Mouse (Mus musculus) liver, adult 2 months (tissue): ENCODE data around the gene Camk2b. TPM values are rescaled to one million over a fixed set of nuclear protein-coding genes. Genes with fewer than 3 reads are reported as not detected.

Experiments used
- DNase-seq: peaks from one replicate; pipeline ENCODE4 v3.0.0-alpha.2; 2011; ENCODE audit warnings: low read depth, low spot score; ENCODE audit errors: extremely low read depth
- H3K27ac ChIP-seq: fragments of 200-500 bp; replicated peaks from 2 replicates; pipeline ENCODE4 v1.5.1; 2012; ENCODE audit warnings: low read depth, mild to moderate bottlenecking, control low read depth, inconsistent platforms, low read length; ENCODE audit not compliant: insufficient read depth
- H3K27me3 ChIP-seq: fragments of 200-500 bp; 2 replicates; pipeline ENCODE4 v1.6.1; 2012; ENCODE audit warnings: mild to moderate bottlenecking, moderate library complexity, low read length, inconsistent platforms; ENCODE audit not compliant: control insufficient read depth, insufficient read depth
- H3K36me3 ChIP-seq: fragments of 200-500 bp; 2 replicates; pipeline ENCODE4 v1.6.1; 2012; ENCODE audit warnings: low read length, inconsistent platforms; ENCODE audit not compliant: control insufficient read depth, insufficient read depth
- H3K4me1 ChIP-seq: fragments of 200-500 bp; 2 replicates; pipeline ENCODE4 v1.6.1; 2011; ENCODE audit warnings: low read length; ENCODE audit not compliant: control insufficient read depth, insufficient read depth
- H3K4me3 ChIP-seq: fragments of 200-500 bp; 2 replicates; pipeline ENCODE4 v1.5.1; 2011; ENCODE audit warnings: low read depth, mild to moderate bottlenecking, control low read depth, low read length, moderate library complexity; ENCODE audit not compliant: insufficient read depth
- H3K79me2 ChIP-seq: fragments of 200-500 bp; 2 replicates; pipeline ENCODE4 v1.6.1; 2012; ENCODE audit warnings: inconsistent platforms, mild to moderate bottlenecking, low read length, moderate library complexity; ENCODE audit not compliant: control insufficient read depth, insufficient read depth
- H3K9ac ChIP-seq: fragments of 200-500 bp; 2 replicates; pipeline ENCODE4 v1.6.1; 2012; ENCODE audit warnings: low read depth, mild to moderate bottlenecking, control low read depth, inconsistent platforms, low read length
- CTCF ChIP-seq: fragments of 200-500 bp; IDR thresholded peaks from 2 replicates; pipeline ENCODE4 v1.5.1; 2011; ENCODE audit warnings: low read depth, low read length, control low read depth
- POLR2A ChIP-seq: fragments of 200-500 bp; IDR thresholded peaks from 2 replicates; pipeline ENCODE4 v1.6.1; 2011; ENCODE audit warnings: low read length, control low read depth; ENCODE audit not compliant: insufficient read depth; ENCODE audit errors: extremely low read depth
- WGBS: fragments of 180-500 bp; shearing (Covaris S2); methylation state at CpG from one replicate; pipeline ENCODE4 v1.1.7; 2018; 5-methylcytosine and 5-hydroxymethylcytosine counted together
- polyA plus RNA-seq: library from polyadenylated mRNA; depleted of rRNA; stranded (reverse); fragments of >200 nt; gene quantifications from 2 replicates; pipeline ENCODE4 v1.2.3, GENCODE M21; 2012
- total RNA-seq: library from RNA; depleted of rRNA; stranded (reverse); fragments of >200 nt; gene quantifications from 2 replicates; pipeline ENCODE4 v1.2.3, GENCODE M21; 2014

Gene Camk2b
- total and polyA plus RNA-seq, 2 experiments: 8.1 to 8.5 TPM

DNA sequence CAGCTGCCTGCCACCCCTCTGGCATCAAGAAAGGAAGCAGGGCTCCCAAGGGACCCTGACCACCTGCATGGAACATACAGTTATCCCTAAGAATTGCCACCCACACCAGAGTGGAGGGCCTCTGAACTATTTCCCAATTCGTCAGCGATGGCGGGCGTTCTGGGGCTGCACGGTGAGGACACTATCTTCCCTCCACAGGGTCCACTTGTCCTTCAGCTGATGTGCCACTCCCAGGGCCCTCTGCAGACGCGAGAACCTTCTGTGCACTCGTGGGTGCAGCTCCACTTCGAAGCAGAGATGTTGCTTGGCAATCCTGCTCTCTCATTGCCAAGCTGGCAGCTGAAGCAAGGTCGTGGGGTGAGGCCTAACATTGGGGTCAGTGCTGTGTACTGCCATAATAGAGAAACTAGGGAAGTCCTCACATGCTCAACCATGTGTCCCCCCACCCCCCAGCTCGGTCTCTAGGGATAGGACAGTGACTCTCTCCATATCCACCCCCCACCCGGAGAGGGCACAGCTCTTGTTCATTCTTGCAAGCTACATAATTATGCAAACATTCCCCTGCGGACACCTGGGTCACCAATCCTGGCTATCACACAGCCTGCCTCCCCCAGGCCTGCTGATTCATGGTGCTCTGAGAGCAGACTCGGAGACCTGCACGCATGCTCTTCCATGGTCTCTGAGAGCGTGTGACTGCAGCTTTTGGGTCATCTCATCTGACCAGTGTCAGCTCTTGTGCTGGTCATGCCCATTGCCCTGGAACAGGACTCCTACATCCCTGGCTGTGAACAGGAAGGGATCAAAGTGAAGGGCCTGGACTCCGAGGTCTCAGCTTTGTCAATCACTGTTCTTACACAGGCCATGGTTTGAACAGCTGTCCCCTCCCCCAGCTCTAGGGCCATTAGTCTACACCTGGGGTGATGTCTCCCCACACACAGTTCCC, 45.0 kb downstream of the Camk2b start:
- TF ChIP-seq CTCF (no peak), POLR2A (no peak)
- Histone ChIP-seq H3K9ac (no peak overlapping the region), H3K4me3 (no peak overlapping the region), H3K27me3 (no peaks in the 10 kb centered on the region), H3K4me1 (peaks cover 20% of the 10 kb centered on the region), H3K27ac (peak overlapping the region; percentile 34), H3K36me3 (no peaks in the 10 kb centered on the region), H3K79me2 (no peaks in the 10 kb centered on the region)
- peak; percentile 85 for DNase-seq
- 41% methylated on average over 17 of the region's 17 CpGs for WGBS

DNA sequence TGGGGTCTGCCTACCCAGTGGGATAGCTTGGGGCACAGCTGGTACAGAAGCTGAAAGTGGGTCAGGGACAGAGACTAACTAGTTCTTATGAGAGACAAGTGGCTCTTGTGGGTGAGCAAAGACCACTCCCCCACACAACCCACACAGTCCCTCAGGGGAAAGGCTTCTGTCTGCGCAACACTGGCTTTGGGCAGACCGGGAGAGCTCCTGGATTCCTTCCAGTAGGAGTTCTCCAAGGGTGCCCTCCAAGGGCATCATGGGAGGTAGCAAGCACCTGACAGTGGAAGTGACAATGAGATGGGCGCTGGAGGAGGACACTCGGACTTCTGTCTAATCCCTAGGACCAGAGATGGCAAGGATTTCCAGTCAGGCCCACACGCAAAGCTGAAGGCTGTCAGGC, 45.8 kb downstream of the Camk2b start:
- no peaks in the 10 kb centered on the region for H3K27me3 ChIP-seq
- no peaks in the 10 kb centered on the region for H3K79me2 ChIP-seq
- no peak for TF ChIP-seq POLR2A
- no peak for TF ChIP-seq CTCF
- no peak overlapping the region for H3K9ac ChIP-seq
- H3K4me3 ChIP-seq: no peak overlapping the region
- H3K36me3 ChIP-seq: no peaks in the 10 kb centered on the region
- no peak overlapping the region for H3K27ac ChIP-seq
- WGBS: 87% methylated on average over 5 of the region's 5 CpGs
- H3K4me1 ChIP-seq: peaks cover 15% of the 10 kb centered on the region
- no peak for DNase-seq

DNA sequence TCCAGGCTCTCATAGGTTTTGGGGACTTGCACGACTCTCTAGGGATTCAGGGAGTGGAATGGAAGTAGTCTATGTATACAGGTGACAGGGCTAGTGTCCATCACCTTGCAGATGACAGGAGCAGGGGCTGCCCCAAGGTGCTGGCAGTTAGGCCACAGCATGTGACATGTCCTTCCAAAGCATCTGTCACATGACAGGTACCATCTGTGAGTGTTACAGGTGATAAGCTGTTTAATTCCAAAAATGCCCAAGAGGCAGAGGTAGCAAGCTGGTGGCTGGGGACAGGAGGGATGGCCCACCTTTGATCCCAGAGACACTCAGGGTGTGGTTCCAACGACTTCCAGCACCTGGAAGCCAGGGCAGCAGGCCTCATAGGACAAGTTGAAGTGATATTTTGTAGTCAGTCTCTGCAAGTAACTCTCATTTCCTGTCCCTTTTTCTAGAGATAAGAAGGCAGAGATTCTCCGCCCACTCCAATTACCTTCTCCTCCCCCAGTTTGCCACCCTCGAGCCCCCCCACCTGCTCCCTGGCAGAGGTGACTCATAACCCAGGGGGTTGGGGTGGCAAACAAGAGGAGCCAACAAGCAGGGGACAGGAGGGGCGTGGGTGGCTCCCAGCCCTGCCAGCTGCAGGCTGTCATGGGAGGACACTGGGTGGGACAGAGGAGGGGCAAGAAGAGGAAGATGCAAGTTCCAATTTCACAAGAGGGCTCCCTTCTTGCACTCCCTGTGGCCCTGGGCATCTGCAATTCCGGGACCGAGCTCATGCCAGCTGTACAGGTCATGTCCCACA, 47.7 kb downstream of the Camk2b start:
- Histone ChIP-seq H3K79me2 (no peaks in the 10 kb centered on the region), H3K27me3 (no peaks in the 10 kb centered on the region), H3K9ac (no peak overlapping the region), H3K27ac (no peak overlapping the region), H3K36me3 (no peaks in the 10 kb centered on the region), H3K4me3 (no peak overlapping the region), H3K4me1 (peaks cover 8% of the 10 kb centered on the region)
- WGBS: 69% methylated on average over 7 of the region's 7 CpGs
- TF ChIP-seq CTCF: no peak
- TF ChIP-seq POLR2A: no peak
- no peak for DNase-seq

DNA sequence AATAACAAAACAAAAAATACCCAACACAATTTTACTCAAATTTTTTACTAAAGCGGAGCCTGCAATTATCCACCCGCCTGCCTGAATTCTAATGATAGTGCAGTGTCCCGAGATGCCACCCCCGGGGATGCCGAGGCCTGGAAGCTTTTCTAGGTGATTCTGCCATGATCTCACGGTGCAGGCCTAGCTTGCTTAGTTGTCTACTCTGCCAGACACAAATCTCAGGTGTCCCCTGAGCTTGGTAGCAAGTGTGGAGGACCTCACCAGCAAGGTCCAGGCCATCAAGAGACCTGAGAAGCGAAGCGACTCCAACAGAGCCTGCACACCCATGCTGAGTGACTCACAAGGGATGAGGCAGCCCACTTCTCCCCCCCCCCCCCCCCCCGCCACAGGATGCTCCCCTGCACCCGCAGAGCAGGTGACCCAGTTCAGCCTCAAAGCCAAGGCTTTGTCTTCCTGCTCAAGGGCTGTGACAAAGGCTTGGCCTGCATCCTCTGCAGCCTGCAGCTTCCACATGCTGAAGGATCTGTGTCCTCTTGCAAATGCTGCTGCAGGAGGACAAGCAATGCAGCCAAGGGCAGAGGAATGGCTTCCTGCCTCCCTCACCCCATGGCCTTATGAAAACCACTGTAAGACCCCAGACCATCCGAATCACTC, 48.5 kb downstream of the Camk2b start:
- no peaks in the 10 kb centered on the region for H3K36me3 ChIP-seq
- TF ChIP-seq CTCF (no peak), POLR2A (no peak)
- no peak overlapping the region for H3K27ac ChIP-seq
- H3K9ac ChIP-seq: no peak overlapping the region
- H3K79me2 ChIP-seq: no peaks in the 10 kb centered on the region
- no peaks in the 10 kb centered on the region for H3K27me3 ChIP-seq
- H3K4me3 ChIP-seq: no peak overlapping the region
- 79% methylated on average over 10 of the region's 11 CpGs for WGBS
- peaks cover 8% of the 10 kb centered on the region for H3K4me1 ChIP-seq
- no peak for DNase-seq

DNA sequence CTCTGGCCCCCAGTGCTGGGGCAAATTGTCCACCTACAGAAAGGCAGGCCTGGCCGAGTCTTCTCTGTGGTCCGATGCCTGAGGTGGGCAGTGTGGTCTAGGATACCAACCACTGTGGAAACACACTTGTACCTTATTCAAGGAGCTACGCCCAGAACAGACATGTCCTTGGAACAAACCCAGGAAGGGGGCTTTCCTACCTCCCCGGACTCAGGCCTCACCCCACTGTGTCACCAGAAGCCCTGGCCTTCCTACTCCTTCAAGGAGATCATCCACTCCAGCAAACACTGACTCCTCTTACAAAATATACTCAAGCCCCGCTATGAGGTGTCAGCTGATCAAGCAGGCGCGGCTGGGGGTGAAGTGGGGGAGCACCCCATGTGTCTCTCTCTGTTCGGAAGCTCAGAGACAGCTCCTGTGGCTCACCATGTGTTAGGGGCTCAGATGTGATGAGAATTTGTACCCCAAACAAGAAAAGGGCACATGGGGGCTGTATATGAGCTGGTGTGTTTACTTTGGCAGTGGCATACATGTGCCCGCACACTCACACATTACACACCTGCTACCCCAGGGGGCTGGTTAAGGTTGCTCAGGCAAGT, 49.3 kb downstream of the Camk2b start:
- no peak for DNase-seq
- no peak overlapping the region for H3K4me3 ChIP-seq
- H3K36me3 ChIP-seq: no peaks in the 10 kb centered on the region
- H3K4me1 ChIP-seq: peaks cover 3% of the 10 kb centered on the region; the same call in 1 of the 2 replicates
- H3K9ac ChIP-seq: no peak overlapping the region
- no peaks in the 10 kb centered on the region for H3K27me3 ChIP-seq
- no peak overlapping the region for H3K27ac ChIP-seq
- 74% methylated on average over 9 of the region's 9 CpGs for WGBS
- TF ChIP-seq CTCF (no peak), POLR2A (no peak)
- H3K79me2 ChIP-seq: no peaks in the 10 kb centered on the region
